Mouse (Mus musculus) embryonic stem cell, embryonic (primary cell): ENCODE measurements around the gene Sfn.

Experiments
- CTCF ChIA-PET, 4 experiments: fragments of 300-600 bp in 2 of 4; fragments of 350-600 bp in 2 of 4; sonication (Branson Sonifier 250); formaldehyde crosslinking; loops; one replicate each; lab custom pipeline; 2022; ENCODE audit warnings: inconsistent platforms in 2 of 4; lab: Charles Lee
- POLR2A ChIA-PET, 4 experiments: fragments of 300-600 bp in 2 of 4; fragments of 350-600 bp in 2 of 4; sonication (Branson Sonifier 250); formaldehyde crosslinking; loops; one replicate each; lab custom pipeline; 2022; ENCODE audit warnings: antibody characterized with exemption in 4 of 4, inconsistent platforms in 1 of 4; lab: Charles Lee

Sfn gene

DNA sequence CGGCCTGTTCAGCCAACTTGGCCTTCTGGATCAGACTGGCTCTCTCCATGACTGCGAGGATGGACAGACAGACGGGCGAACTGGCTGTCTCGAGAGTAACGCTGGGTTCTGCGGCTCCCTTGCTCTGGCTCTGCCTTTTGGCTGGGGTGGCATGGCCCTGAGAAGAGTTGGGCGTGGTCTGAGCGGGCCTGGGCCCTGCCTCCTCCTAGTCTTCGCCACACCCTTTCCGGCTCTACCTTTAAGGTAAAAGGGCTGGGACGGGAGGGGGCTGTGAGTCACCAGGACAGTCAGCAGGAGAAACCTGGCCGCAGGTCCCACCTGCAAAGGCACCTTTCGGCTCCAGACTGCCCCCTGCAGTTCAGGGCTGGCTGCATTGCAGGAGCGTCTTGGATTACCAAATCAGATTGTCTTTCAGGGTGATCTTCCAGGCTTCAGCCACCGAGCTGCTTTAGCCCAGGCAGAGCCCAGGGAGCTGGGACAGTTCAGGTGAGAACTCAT is at the start of gene Sfn:
Gene Sfn, minus strand, starts transcription at position 448 of the 498 bp plus-strand sequence.
- ChIA-PET POLR2A (interaction anchor here in 2 of 4 experiments (0.8 to 1.7 kb wide), 11 partner anchors 11 to 235 kb away, joined by 3 to 5 read pairs (median 3); partner anchors contain the start of gene Nudc (in 1 of the 2)), CTCF (interaction anchor here in 3 of 4 experiments (0.6 to 2.1 kb wide), 22 partner anchors 8 to 516 kb away, joined by 3 to 16 read pairs (median 4); partner anchors contain the start of gene Zdhhc18 (in 1 of the 3))

DNA sequence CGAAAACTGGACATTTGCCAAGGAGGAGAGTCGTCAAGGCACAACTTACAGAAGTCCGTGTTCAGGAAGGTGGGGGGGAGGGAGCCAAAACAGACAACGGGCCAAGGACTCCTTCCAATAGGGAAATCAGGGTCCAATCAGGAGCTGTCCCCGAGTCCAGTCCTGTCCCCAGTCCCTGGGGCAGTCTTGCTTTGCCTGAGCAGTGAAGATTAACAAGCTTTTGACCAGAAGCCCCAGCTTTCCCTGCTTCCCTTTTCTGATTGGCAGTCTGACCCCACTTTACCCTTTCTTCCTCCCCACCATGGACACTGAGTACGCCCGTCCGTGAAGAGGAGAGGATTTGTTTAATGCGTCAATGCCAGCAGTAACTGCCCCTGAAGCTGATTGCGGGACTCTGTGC is 49.5 kb upstream of the Sfn start:
- POLR2A ChIA-PET: interaction anchor here (0.6 to 2.2 kb wide), 18 partner anchors 9 to 179 kb away, joined by 3 to 7 read pairs (median 4); no protein-coding TSS in a partner anchor
- CTCF ChIA-PET: interaction anchor here (0.6 to 3.1 kb wide), 22 partner anchors 9 to 187 kb away, joined by 3 to 14 read pairs (median 4); no protein-coding TSS in a partner anchor

- ChIA-PET POLR2A (interaction anchor here in 3 of 4 experiments (0.5 to 2.4 kb wide), 27 partner anchors 10 to 302 kb away, joined by 3 to 8 read pairs (median 4); no protein-coding TSS in a partner anchor), CTCF (interaction anchor here (0.6 to 3.1 kb wide), 79 partner anchors 10 to 1638 kb away, joined by 3 to 19 read pairs (median 5); partner anchors contain the start of genes Pigv (in 2 of the 4), Gpatch3 (in 1 of the 4), Nudc (in 1 of the 4) and Sfn (in 1 of the 4))
These were observed 48.2 kb upstream of the Sfn start, which contains the start of gene Zdhhc18 for GRCm38 (mm10) chr4:133649989-133650699. Gene Zdhhc18 (minus strand): TSS chr4:133650154.

GRCm38 (mm10) chr4:133649464-133649863 is 47.5 kb upstream of the Sfn start:
- CTCF ChIA-PET: interaction anchor here (0.6 to 3.1 kb wide), 63 partner anchors 10 to 261 kb away, joined by 3 to 19 read pairs (median 5); partner anchors contain the start of genes Pigv (in 2 of the 4), Gpatch3 (in 1 of the 4), Nudc (in 1 of the 4) and Sfn (in 1 of the 4)
- POLR2A ChIA-PET: interaction anchor here in 3 of 4 experiments (0.5 to 2.4 kb wide), 22 partner anchors 10 to 302 kb away, joined by 3 to 8 read pairs (median 4); no protein-coding TSS in a partner anchor

- ChIA-PET CTCF (interaction anchor here in 3 of 4 experiments (0.6 to 2.0 kb wide), 23 partner anchors 10 to 193 kb away, joined by 3 to 7 read pairs (median 4); partner anchors contain the start of genes Sfn (in 2 of the 3) and Pigv (in 1 of the 3)), POLR2A (interaction anchor here (0.6 to 3.7 kb wide), 24 partner anchors 11 to 254 kb away, joined by 3 to 21 read pairs (median 4); partner anchors contain the start of genes Arid1a (in 1 of the 4), Gpatch3 (in 1 of the 4), Pigv (in 1 of the 4) and Tent5b (in 1 of the 4))
These were observed 43.7 kb upstream of the Sfn start for GRCm38 (mm10) chr4:133645680-133646079.

GRCm38 (mm10) chr4:133645195-133645594 is 43.2 kb upstream of the Sfn start:
- CTCF ChIA-PET: interaction anchor here in 3 of 4 experiments (0.6 to 2.0 kb wide), 24 partner anchors 10 to 193 kb away, joined by 3 to 7 read pairs (median 4); partner anchors contain the start of genes Sfn (in 2 of the 3) and Pigv (in 1 of the 3)
- POLR2A ChIA-PET: interaction anchor here (0.6 to 3.7 kb wide), 24 partner anchors 11 to 286 kb away, joined by 3 to 21 read pairs (median 3); partner anchors contain the start of genes Arid1a (in 1 of the 4), Pigv (in 1 of the 4) and Tent5b (in 1 of the 4)

DNA sequence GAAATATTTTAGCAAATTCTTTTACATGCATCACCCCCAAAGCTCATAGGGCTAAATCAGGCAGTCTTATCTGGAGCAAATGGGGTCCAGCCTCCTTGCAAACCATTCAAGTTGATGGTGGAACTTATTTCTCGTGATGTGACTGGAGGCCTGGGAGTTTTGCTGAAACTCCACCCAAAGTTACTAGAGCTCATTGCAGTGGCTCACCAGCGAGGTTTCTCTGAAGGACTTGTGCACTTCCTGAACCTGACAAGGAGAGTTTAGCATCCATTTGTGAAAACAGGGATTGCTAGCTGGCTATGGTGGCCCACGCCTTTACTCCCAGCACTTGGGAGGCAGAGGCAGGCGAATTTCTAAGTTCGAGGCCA is 32.1 kb upstream of the Sfn start:
- ChIA-PET CTCF (interaction anchor here in 3 of 4 experiments (0.6 to 1.9 kb wide), 23 partner anchors 9 to 230 kb away, joined by 3 to 13 read pairs (median 4); partner anchors contain the start of gene Zdhhc18 (in 3 of the 3)), POLR2A (interaction anchor here in 3 of 4 experiments (0.6 to 3.4 kb wide), 59 partner anchors 8 to 553 kb away, joined by 3 to 36 read pairs (median 4); partner anchors contain the start of genes Zdhhc18 (in 2 of the 3), Cep85 (in 1 of the 3), Gpatch3 (in 1 of the 3) and Gpn2 (in 1 of the 3))

- CTCF ChIA-PET: interaction anchor here in 3 of 4 experiments (0.5 to 1.9 kb wide), 26 partner anchors 8 to 231 kb away, joined by 3 to 13 read pairs (median 4); partner anchors contain the start of gene Zdhhc18 (in 3 of the 3)
- POLR2A ChIA-PET: interaction anchor here in 3 of 4 experiments (0.6 to 3.4 kb wide), 58 partner anchors 8 to 553 kb away, joined by 3 to 36 read pairs (median 4); partner anchors contain the start of genes Zdhhc18 (in 2 of the 3), Cep85 (in 1 of the 3), Gpatch3 (in 1 of the 3) and Gpn2 (in 1 of the 3)
These were observed 31.5 kb upstream of the Sfn start for GRCm38 (mm10) chr4:133633332-133634042.

DNA sequence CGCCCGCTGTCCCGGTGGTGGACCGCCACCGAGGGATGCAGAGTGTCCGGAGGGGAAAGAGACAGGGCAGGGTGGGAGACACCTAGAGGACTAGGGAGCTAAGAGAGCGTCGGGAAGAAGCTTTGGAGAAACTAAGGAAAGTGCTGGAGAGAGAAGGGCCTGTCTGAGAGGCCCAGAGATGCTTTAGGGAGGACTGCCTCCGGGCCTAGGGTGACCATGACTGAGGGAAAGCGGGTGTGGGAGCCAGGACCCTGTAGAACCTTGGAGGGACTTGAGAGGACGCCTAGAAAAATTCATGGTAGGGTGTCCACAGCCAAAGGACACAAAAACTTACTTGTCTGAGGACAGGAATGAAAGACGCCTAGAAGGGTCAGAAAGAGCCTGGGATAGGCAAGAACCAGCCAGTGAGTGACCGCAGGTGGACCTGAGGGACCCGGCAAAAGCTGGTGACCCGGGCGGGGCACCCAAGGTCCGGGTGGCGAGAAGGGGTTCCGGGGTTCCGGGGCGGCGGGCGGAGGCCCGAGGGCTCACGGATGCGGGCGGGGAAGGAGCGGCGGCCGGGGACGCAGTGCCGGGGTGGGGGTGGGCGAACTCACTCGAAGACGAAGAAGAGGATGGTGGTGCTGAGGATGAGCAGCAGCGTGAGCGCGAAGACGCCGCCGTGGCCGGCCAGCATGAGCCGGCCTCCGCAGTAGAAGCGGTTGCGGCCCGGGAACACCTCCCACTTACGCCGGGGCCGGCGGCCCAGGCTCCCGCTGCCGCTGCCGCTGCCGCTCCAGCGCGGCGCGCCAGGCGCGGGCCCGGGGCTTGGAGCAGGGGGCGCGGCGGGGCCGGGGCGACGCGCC is 30.7 kb upstream of the Sfn start:
- POLR2A ChIA-PET: interaction anchor here in 3 of 4 experiments (0.6 to 3.4 kb wide), 50 partner anchors 8 to 554 kb away, joined by 3 to 36 read pairs (median 4); partner anchors contain the start of genes Zdhhc18 (in 2 of the 3), Cep85 (in 1 of the 3), Gpatch3 (in 1 of the 3) and Gpn2 (in 1 of the 3)
- CTCF ChIA-PET: interaction anchor here (0.5 to 1.9 kb wide), 28 partner anchors 8 to 232 kb away, joined by 3 to 13 read pairs (median 5); partner anchors contain the start of genes Zdhhc18 (in 2 of the 4) and Gpn2 (in 1 of the 4)

DNA sequence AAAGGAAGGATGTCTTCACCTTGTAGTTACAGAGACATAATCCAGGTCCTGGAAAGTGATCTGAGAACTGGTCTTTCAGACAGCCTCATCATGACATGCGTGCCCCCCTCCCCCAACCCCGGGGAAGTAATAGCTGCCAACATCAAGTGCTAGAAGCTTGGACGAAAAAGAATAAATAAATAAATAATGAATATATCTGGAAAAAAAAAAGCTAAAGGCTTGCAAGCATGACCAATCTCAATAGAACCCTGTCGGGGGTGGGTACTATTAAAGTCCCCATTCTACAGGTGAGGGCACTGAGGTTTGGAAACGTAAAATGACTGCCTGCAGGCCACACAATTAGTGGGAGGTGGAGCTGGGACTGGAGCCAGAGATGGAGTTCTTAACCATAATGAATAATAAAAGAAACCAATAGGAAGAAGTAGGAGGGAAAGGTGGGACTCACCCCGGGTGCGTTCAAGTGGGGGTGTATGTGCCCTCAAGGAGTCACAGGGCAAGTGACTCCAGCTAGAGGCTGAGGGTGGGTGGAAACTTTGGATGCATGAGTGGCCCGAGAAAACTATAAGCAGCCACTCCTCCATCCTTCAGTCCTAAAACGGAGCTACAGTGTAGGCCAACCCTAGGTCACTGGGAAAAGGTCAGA is 29.9 kb upstream of the Sfn start:
- CTCF ChIA-PET: interaction anchor here (0.5 to 1.3 kb wide), 15 partner anchors 10 to 684 kb away, joined by 3 to 6 read pairs (median 4); partner anchors contain the start of gene Zdhhc18 (in 3 of the 4)
- POLR2A ChIA-PET: interaction anchor here in 3 of 4 experiments (0.8 to 3.4 kb wide), 26 partner anchors 8 to 279 kb away, joined by 3 to 36 read pairs (median 4); partner anchors contain the start of genes Gpatch3 (in 1 of the 3), Nudc (in 1 of the 3), Trnp1 (in 1 of the 3) and Zdhhc18 (in 1 of the 3)

GRCm38 (mm10) chr4:133631071-133631768 is 29.3 kb upstream of the Sfn start:
- ChIA-PET CTCF (interaction anchor here (0.6 to 1.3 kb wide), 9 partner anchors 17 to 685 kb away, joined by 3 to 6 read pairs (median 4); partner anchors contain the start of gene Zdhhc18 (in 3 of the 4)), POLR2A (interaction anchor here in 3 of 4 experiments (0.8 to 3.4 kb wide), 20 partner anchors 7 to 209 kb away, joined by 3 to 36 read pairs (median 4); partner anchors contain the start of genes Gpatch3 (in 1 of the 3), Nudc (in 1 of the 3), Trnp1 (in 1 of the 3) and Zdhhc18 (in 1 of the 3))

GRCm38 (mm10) chr4:133630326-133630920 is 28.5 kb upstream of the Sfn start:
- ChIA-PET CTCF (interaction anchor here in 1 of 4 experiments (0.7 to 1.9 kb wide), 3 partner anchors 20 to 28 kb away, joined by 3 to 6 read pairs (median 3); partner anchors contain the start of genes Sfn and Zdhhc18), POLR2A (interaction anchor here in 3 of 4 experiments (0.7 to 3.0 kb wide), 9 partner anchors 9 to 238 kb away, joined by 3 to 10 read pairs (median 3); no protein-coding TSS in a partner anchor)

DNA sequence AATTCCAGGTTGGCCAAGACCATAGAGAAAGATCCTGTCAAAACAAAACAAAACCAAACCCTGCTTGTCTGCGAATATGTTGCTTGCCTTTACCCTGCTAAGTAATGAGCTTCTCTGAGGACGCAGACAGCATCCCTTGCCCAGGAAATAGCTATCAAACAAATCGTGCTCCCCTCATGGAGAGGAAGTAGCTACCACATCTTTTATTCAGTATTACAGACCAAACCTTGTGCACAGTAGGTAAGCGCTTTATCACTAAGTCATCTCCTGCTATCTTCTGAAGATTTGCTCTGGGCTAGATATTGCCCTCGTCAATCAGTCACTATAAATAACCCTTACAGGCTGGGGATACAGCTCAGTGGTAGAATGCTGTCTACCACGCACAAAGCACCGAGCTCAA is 27.2 kb upstream of the Sfn start:
- POLR2A ChIA-PET: interaction anchor here (0.6 to 2.9 kb wide), 13 partner anchors 8 to 123 kb away, joined by 3 to 9 read pairs (median 3); partner anchors contain the start of gene Sfn (in 1 of the 4)
- CTCF ChIA-PET: interaction anchor here in 3 of 4 experiments (0.6 to 4.8 kb wide), 6 partner anchors 10 to 21 kb away, joined by 3 to 20 read pairs (median 4); partner anchors contain the start of gene Zdhhc18 (in 2 of the 3)
